Mouse (Mus musculus) stomach, postnatal 0 days (tissue): ENCODE data around the gene Stpg4. TPM values are rescaled to one million over a fixed set of nuclear protein-coding genes. Genes with fewer than 3 reads are reported as not detected.

Source experiments
- ATAC-seq: fragments of 200-750 bp; cut with Nextera tagmentation; 2 replicates; pipeline ENCODE4 v1.8.0; 2017; ENCODE audit not compliant: low FRiP score, low TSS enrichment
- DNase-seq: peaks from one replicate; pipeline ENCODE4 v3.0.0-alpha.2; 2016; ENCODE audit warnings: low spot score
- H3K27ac ChIP-seq: fragments of 300-500 bp; sonication (generic); replicated peaks from 2 replicates; pipeline ENCODE4 v1.5.1; 2014; ENCODE audit warnings: mild to moderate bottlenecking, control low read depth
- H3K27me3 ChIP-seq: fragments of 300-500 bp; sonication (generic); 2 replicates; pipeline ENCODE4 v1.6.1; 2014; ENCODE audit warnings: low read length; ENCODE audit not compliant: control insufficient read depth, insufficient read depth
- H3K36me3 ChIP-seq: fragments of 300-500 bp; sonication (generic); 2 replicates; pipeline ENCODE4 v1.6.1; 2014; ENCODE audit warnings: low read length, mixed read lengths; ENCODE audit not compliant: control insufficient read depth, insufficient read depth
- H3K4me1 ChIP-seq: fragments of 300-500 bp; sonication (generic); replicated peaks from 2 replicates; pipeline ENCODE4 v1.6.1; 2014; ENCODE audit warnings: antibody characterized with exemption; ENCODE audit not compliant: control insufficient read depth, insufficient read depth
- H3K4me2 ChIP-seq: fragments of 300-500 bp; sonication (generic); replicated peaks from 2 replicates; pipeline ENCODE4 v1.6.1; 2014; ENCODE audit warnings: low read depth, mild to moderate bottlenecking, control low read depth, moderate library complexity
- H3K4me3 ChIP-seq: fragments of 300-500 bp; sonication (generic); 2 replicates; pipeline ENCODE4 v1.5.1; 2014; ENCODE audit warnings: low read depth, low read length, control low read depth
- H3K9ac ChIP-seq: fragments of 300-500 bp; sonication (generic); 2 replicates; pipeline ENCODE4 v1.6.1; 2014; ENCODE audit warnings: mild to moderate bottlenecking, low read length, control low read depth, mixed read lengths
- H3K9me3 ChIP-seq: fragments of 300-500 bp; sonication (generic); 2 replicates; pipeline ENCODE4 v1.6.1; 2016; ENCODE audit warnings: low read length; ENCODE audit not compliant: control insufficient read depth
- CTCF ChIP-seq: IDR thresholded peaks from 2 replicates; pipeline ENCODE4 v1.5.1; 2016; ENCODE audit warnings: antibody characterized with exemption, low read depth, mild to moderate bottlenecking, moderate library complexity
- EP300 ChIP-seq: optimal IDR thresholded peaks from 2 replicates; pipeline ENCODE3; 2016; ENCODE audit warnings: antibody characterized with exemption
- WGBS: fragments of 180-500 bp; shearing (Covaris S2); extraction: QIAGEN DNeasy Blood & Tissue Kit; methylation state at CpG from one replicate; pipeline ENCODE4 v1.1.7; 2014; 5-methylcytosine and 5-hydroxymethylcytosine counted together
- polyA plus RNA-seq: library from polyadenylated mRNA; unstranded; fragments of >200 nt; fragmentation: Nextera tagmentation; extraction: Ambion mirVana; gene quantifications from 2 replicates; pipeline ENCODE4 v1.2.1, GENCODE M21; 2015

Gene Stpg4
- polyA plus RNA-seq, 1 experiment from 2014 or later: not detected

DNA sequence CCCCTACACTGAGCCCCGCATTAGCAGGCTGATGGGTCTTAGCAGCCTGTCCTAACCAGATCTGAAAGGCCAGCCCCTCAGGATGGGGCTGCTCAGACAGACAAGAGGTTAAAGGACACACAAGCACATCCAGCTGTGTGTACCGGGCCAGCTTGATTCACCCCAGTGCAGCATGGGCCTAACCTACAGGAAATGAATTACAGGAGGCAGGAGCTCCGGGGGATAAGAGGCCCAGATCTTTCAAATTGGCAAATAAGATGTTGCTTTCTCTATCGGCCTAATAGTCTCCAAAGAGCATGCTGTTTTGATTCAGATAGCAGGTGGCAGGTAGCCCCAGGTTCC, 82.3 kb downstream of the Stpg4 start:
- Histone ChIP-seq H3K27me3 (no peaks in the 10 kb centered on the region), H3K4me3 (no peak overlapping the region), H3K36me3 (no peaks in the 10 kb centered on the region; the same call in 1 of the 2 replicates), H3K4me1 (peaks cover 1% of the 10 kb centered on the region; the same call in 1 of the 2 replicates), H3K27ac (no peak overlapping the region), H3K9ac (no peak overlapping the region), H3K9me3 (no peaks in the 10 kb centered on the region), H3K4me2 (no peak overlapping the region)
- no peak for ATAC-seq
- TF ChIP-seq CTCF (no peak), EP300 (no peak)
- 43% methylated on average over 4 of the region's 4 CpGs for WGBS
- no peak for DNase-seq

GRCm38 (mm10) chr17:87344441-87345251, 82.9 kb downstream of the Stpg4 start:
- no peak for TF ChIP-seq EP300
- TF ChIP-seq CTCF: no peak
- DNase-seq (no peak), ATAC-seq (no peak)
- Histone ChIP-seq H3K4me1 (no peaks in the 10 kb centered on the region), H3K9me3 (no peaks in the 10 kb centered on the region), H3K27me3 (no peaks in the 10 kb centered on the region), H3K36me3 (no peaks in the 10 kb centered on the region; the same call in 1 of the 2 replicates), H3K9ac (no peak overlapping the region), H3K4me3 (no peak overlapping the region), H3K27ac (no peak overlapping the region), H3K4me2 (no peak overlapping the region)
- WGBS: 73% methylated on average over 18 of the region's 18 CpGs

- Histone ChIP-seq H3K4me1 (no peaks in the 10 kb centered on the region), H3K36me3 (no peaks in the 10 kb centered on the region; the same call in 1 of the 2 replicates), H3K27me3 (no peaks in the 10 kb centered on the region), H3K4me2 (no peak overlapping the region), H3K9ac (no peak overlapping the region), H3K9me3 (no peaks in the 10 kb centered on the region), H3K4me3 (no peak overlapping the region), H3K27ac (no peak overlapping the region)
- TF ChIP-seq EP300: no peak
- TF ChIP-seq CTCF: no peak
- DNase-seq (no peak), ATAC-seq (peak; percentile 11; the same call in 1 of the 2 replicates)
- 74% methylated on average over 8 of the region's 8 CpGs for WGBS
These were observed 84.4 kb downstream of the Stpg4 start for GRCm38 (mm10) chr17:87343060-87343703.

Other genes starting within 250 kb of the Stpg4 start
- 80.4 and 84.4 TPM in 2 replicates for gene Mcfd2, start 161.8 kb downstream of the Stpg4 start, polyA plus RNA-seq
- gene Ttc7, start 144.9 kb downstream of the Stpg4 start, polyA plus RNA-seq: 19.9 and 21.2 TPM in 2 replicates
- 781 and 848 TPM in 2 replicates for gene Calm2, start 19.2 kb upstream of the Stpg4 start, polyA plus RNA-seq
- 308 and 316 TPM in 2 replicates for gene Epcam, start 208.2 kb upstream of the Stpg4 start, polyA plus RNA-seq
- gene Msh2, start 244.6 kb upstream of the Stpg4 start, polyA plus RNA-seq: 21.6 and 22.7 TPM in 2 replicates